Mouse (Mus musculus) bone marrow macrophage, adult 2 months (primary cell): ENCODE results near the gene Fcgr3.

Experiments
- CTCF ChIP-seq: IDR thresholded peaks from 2 replicates; pipeline ENCODE4 v1.5.1; 2012; ENCODE audit warnings: low read depth, mild to moderate bottlenecking, low read length, moderate library complexity
- POLR2A ChIP-seq: IDR thresholded peaks from 2 replicates; pipeline ENCODE4 v1.6.1; 2012; ENCODE audit warnings: mild to moderate bottlenecking, low read depth, low read length, borderline replicate concordance

DNA sequence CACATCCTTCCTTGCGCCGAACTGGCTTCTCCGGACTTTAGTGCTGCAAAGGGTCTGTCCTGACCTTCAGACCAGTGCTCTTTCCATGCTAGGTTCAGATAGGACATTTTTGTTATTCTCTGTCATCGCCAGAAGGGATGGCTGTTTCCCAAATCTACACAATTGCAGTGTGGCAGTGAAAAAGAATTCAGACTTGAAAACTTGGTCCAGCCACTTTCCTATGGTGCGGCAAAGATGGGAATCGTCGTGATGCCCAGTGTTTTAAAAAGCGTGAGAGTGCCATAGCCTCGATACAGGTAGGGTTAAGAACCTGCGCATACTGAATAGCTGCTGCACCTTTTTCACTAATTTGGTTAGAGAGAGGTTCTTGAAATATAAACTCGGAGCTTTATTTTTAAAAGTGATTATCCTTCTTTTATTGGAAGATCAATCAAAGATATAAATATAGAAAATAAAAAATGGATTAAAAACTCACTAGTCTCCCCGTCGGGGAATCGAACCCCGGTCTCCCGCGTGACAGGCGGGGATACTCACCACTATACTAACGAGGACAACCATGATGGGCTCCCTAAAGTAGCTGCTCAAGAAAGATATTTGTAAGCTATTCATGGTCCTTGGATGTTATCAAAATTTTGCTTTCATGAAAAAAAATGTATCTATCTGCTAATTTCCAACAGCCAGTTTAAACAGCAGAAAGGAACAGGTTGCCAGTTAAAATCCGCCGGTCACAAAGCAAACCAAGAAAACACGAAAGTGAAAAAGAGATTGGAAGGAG is 28.0 kb downstream of the Fcgr3 start:
- TF ChIP-seq CTCF = no peak
- TF ChIP-seq POLR2A = no peak
